Mouse (Mus musculus) forebrain, embryonic 13.5 days (tissue): ENCODE results near the gene Vpreb1. TPM values are rescaled to one million over a fixed set of nuclear protein-coding genes. Genes with fewer than 3 reads are reported as not detected.
"Not testable (repeated sequence)": the region's sequence is repeated elsewhere in the genome, so short reads cannot be mapped to it uniquely, and the experiment has no call there.

Experiments
- ATAC-seq: fragments of 200-750 bp; cut with Nextera tagmentation; 2 replicates; pipeline ENCODE4 v1.8.0; 2017
- H3K27ac ChIP-seq: fragments of 300-500 bp; sonication (generic); 2 replicates; pipeline ENCODE4 v1.5.1; 2015; ENCODE audit warnings: inconsistent platforms, mild to moderate bottlenecking, moderate library complexity
- H3K27me3 ChIP-seq: fragments of 300-500 bp; sonication (generic); 2 replicates; pipeline ENCODE4 v1.6.1; 2015; ENCODE audit warnings: mild to moderate bottlenecking, inconsistent platforms
- H3K36me3 ChIP-seq: fragments of 300-500 bp; sonication (generic); 2 replicates; pipeline ENCODE4 v1.6.1; 2015; ENCODE audit warnings: mild to moderate bottlenecking, inconsistent platforms; ENCODE audit not compliant: poor library complexity, severe bottlenecking
- H3K4me1 ChIP-seq: fragments of 300-500 bp; sonication (generic); 2 replicates; pipeline ENCODE4 v1.6.1; 2015; ENCODE audit warnings: inconsistent platforms
- H3K4me2 ChIP-seq: fragments of 300-500 bp; sonication (generic); 2 replicates; pipeline ENCODE4 v1.6.1; 2015; ENCODE audit warnings: inconsistent platforms, mild to moderate bottlenecking, moderate library complexity
- H3K4me3 ChIP-seq: fragments of 300-500 bp; sonication (generic); 2 replicates; pipeline ENCODE4 v1.5.1; 2015; ENCODE audit warnings: mild to moderate bottlenecking, inconsistent platforms
- H3K9ac ChIP-seq: fragments of 300-500 bp; sonication (generic); 2 replicates; pipeline ENCODE4 v1.6.1; 2015; ENCODE audit warnings: mild to moderate bottlenecking, inconsistent platforms
- H3K9me3 ChIP-seq: fragments of 300-500 bp; sonication (generic); replicated peaks from 2 replicates; pipeline ENCODE4 v1.6.1; 2016; ENCODE audit warnings: inconsistent platforms
- WGBS: fragments of 180-500 bp; shearing (Covaris S2); methylation state at CpG from one replicate; pipeline ENCODE4 v1.1.7; 2015; 5-methylcytosine and 5-hydroxymethylcytosine counted together
- polyA plus RNA-seq: library from polyadenylated mRNA; unstranded; fragments of >200 nt; fragmentation: Nextera tagmentation; extraction: Ambion mirVana; gene quantifications from 2 replicates; pipeline ENCODE4 v1.2.1, GENCODE M21; 2015

Gene Vpreb1
- polyA plus RNA-seq, 1 experiment from 2014 or later = 3.5 TPM

DNA sequence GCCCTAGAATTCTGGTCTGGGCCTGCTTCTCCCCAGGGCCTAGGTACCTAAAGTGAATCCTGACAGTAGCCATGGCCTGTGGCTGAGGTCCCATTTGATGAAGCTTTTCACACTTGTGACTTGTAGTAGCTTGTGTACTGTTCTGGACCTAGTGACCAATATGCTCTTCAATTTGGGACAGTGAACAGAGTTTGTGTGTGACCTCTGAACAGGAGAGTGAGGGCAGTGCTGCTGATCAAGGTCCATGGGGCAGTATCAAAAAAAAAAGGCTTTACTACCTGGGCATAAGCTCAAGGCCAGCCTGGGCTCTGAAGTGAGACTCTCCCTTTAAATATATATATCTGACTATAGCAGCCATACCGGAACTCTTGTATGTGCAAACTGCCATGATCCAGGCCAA, 17.7 kb upstream of the Vpreb1 start:
- Histone ChIP-seq H3K9ac (no peak overlapping the region), H3K27me3 (no peaks in the 10 kb centered on the region), H3K4me3 (no peak overlapping the region), H3K4me1 (no peaks in the 10 kb centered on the region), H3K27ac (no peak overlapping the region), H3K4me2 (no peak overlapping the region), H3K36me3 (peaks cover 99% of the 10 kb centered on the region), H3K9me3 (no peaks in the 10 kb centered on the region)
- WGBS = 100% methylated on average over 1 of the region's 1 CpGs
- ATAC-seq = no peak

DNA sequence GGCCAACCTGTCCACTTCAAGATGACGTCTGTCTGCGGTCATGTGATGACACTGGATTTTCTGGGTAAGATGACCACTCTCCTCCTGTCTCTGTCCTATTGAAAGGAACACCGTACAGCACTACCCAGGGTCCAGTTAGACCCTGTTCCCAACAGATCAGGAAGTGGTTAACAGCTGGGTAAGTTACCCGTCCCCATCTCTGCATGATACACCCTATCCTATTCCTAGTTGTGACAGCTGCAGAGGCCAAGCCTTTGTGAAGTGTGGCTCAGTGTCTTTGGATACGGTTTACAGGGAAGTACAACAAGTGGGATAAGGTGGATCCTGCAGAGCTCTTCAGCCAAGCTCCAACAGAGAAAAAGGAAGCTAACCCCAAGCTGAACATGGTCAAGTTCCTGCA, 8.4 kb upstream of the Vpreb1 start:
- no peak overlapping the region for H3K4me3 ChIP-seq
- ATAC-seq = no peak
- peaks cover 7% of the 10 kb centered on the region for H3K9me3 ChIP-seq
- H3K4me1 ChIP-seq = no peaks in the 10 kb centered on the region
- no peaks in the 10 kb centered on the region for H3K27me3 ChIP-seq
- no peak overlapping the region for H3K9ac ChIP-seq
- peaks cover 85% of the 10 kb centered on the region for H3K36me3 ChIP-seq
- 90% methylated on average over 5 of the region's 5 CpGs for WGBS
- no peak overlapping the region for H3K4me2 ChIP-seq
- H3K27ac ChIP-seq = no peak overlapping the region

DNA sequence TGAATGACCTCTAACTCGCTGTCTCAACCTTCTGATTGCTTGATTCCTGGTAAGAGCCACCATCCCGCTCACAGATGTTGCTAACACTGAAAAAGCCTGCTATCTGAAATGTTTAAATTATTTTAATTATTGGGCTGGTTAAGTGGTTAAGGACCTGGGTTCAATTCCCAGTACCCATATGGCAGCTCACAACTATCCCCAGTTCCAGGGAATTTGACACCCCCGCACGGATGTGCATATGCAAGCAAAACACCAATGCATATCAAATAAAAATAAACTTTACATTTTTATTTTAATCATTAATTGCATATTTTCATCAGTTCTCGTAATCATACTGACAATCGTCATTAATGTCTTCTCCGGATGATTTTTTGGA, 414 bp downstream of the Vpreb1 start:
- Histone ChIP-seq H3K27ac (peak overlapping the region; percentile 92), H3K9me3 (no peaks in the 10 kb centered on the region), H3K27me3 (no peaks in the 10 kb centered on the region), H3K9ac (no peak overlapping the region; the same call in 1 of the 2 replicates), H3K4me2 (peak overlapping the region; percentile 81), H3K36me3 (peaks cover 7% of the 10 kb centered on the region; the same call in 1 of the 2 replicates), H3K4me1 (peaks cover 16% of the 10 kb centered on the region), H3K4me3 (peak overlapping the region; percentile 78)
- 34% methylated on average over 7 of the region's 7 CpGs for WGBS
- peak; percentile 69 for ATAC-seq

- Histone ChIP-seq H3K4me3 (no peak overlapping the region), H3K4me2 (no peak overlapping the region), H3K9me3 (no peaks in the 10 kb centered on the region), H3K36me3 (no peaks in the 10 kb centered on the region), H3K27ac (no peak overlapping the region), H3K4me1 (no peaks in the 10 kb centered on the region), H3K27me3 (no peaks in the 10 kb centered on the region), H3K9ac (no peak overlapping the region)
- WGBS = 55% methylated on average over 4 of the region's 5 CpGs
- no peak for ATAC-seq
Measured at GRCm38 (mm10) chr16:16865696-16866561, 4.7 kb downstream of the Vpreb1 start.

- ATAC-seq = no peak
- Histone ChIP-seq H3K9me3 (no peaks in the 10 kb centered on the region), H3K9ac (no peak overlapping the region), H3K4me1 (no peaks in the 10 kb centered on the region), H3K4me2 (no peak overlapping the region), H3K27ac (no peak overlapping the region), H3K4me3 (no peak overlapping the region), H3K36me3 (no peaks in the 10 kb centered on the region), H3K27me3 (no peaks in the 10 kb centered on the region)
Measured at GRCm38 (mm10) chr16:16865217-16865616, 5.4 kb downstream of the Vpreb1 start.

- H3K36me3 ChIP-seq = no peaks in the 10 kb centered on the region
- 72% methylated on average over 2 of the region's 2 CpGs for WGBS
- no peaks in the 10 kb centered on the region for H3K27me3 ChIP-seq
- H3K9ac ChIP-seq = no peak within 1 kb of the TSS
- no peak within 1 kb of the TSS for H3K4me3 ChIP-seq
- no peaks in the 10 kb centered on the region for H3K9me3 ChIP-seq
- ATAC-seq = no peak
- no peak within 1 kb of the TSS for H3K4me2 ChIP-seq
- no peak within 1 kb of the TSS for H3K27ac ChIP-seq
- no peaks in the 10 kb centered on the region for H3K4me1 ChIP-seq
Measured at GRCm38 (mm10) chr16:16863978-16864377, 6.7 kb downstream of the Vpreb1 start, which contains the start of gene Igll1. Gene Igll1, minus strand, starts transcription at chr16:16863985.

- Histone ChIP-seq H3K4me2 (no peak overlapping the region), H3K27me3 (no peaks in the 10 kb centered on the region), H3K4me3 (no peak overlapping the region), H3K4me1 (no peaks in the 10 kb centered on the region), H3K9me3 (no peaks in the 10 kb centered on the region), H3K27ac (no peak overlapping the region), H3K36me3 (no peaks in the 10 kb centered on the region), H3K9ac (no peak overlapping the region)
- ATAC-seq = no peak
- 80% methylated on average over 3 of the region's 3 CpGs for WGBS
Measured at GRCm38 (mm10) chr16:16862288-16862687, 8.4 kb downstream of the Vpreb1 start.

DNA sequence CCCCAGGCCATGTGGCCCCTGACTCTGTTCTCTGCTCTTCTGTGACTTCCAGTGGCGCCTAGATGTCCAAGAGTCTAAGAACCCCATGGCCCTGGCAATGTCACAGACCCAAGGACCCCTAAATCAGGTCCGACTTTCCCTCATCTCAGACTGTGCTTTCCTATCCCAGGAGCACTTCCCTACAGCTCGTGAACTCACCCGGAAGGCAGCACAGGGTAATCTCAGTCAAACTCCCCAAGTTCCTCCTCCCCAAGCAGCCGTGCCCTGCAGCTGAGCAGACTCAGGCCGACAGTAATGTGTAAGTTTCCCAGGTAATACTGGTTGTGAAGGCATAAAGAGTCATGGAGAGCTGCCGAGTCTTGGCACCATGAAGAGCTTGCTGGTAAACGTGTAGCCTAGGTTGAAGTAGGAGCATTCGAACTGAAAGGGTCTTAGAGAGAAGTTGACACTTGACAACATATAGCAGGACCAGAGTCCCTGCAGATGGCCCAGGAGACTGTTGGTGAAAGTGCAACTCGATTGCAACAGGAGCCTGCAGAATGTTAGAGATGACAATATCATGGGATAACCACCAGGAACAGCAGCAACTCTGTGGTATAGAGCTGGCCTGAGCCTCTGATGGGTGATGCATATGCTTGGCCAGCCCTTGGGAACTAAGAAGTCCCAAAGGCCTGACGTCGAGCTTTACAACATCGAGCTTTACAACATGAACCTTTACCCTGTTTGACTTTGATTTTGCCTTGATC, 13.7 kb downstream of the Vpreb1 start:
- no peaks in the 10 kb centered on the region for H3K9me3 ChIP-seq
- H3K4me1 ChIP-seq = no peaks in the 10 kb centered on the region
- no peak overlapping the region for H3K4me3 ChIP-seq
- WGBS = 77% methylated on average over 13 of the region's 13 CpGs
- ATAC-seq = no peak
- no peak overlapping the region for H3K4me2 ChIP-seq
- no peak overlapping the region for H3K27ac ChIP-seq
- no peak overlapping the region for H3K9ac ChIP-seq
- H3K27me3 ChIP-seq = no peaks in the 10 kb centered on the region
- no peaks in the 10 kb centered on the region for H3K36me3 ChIP-seq

DNA sequence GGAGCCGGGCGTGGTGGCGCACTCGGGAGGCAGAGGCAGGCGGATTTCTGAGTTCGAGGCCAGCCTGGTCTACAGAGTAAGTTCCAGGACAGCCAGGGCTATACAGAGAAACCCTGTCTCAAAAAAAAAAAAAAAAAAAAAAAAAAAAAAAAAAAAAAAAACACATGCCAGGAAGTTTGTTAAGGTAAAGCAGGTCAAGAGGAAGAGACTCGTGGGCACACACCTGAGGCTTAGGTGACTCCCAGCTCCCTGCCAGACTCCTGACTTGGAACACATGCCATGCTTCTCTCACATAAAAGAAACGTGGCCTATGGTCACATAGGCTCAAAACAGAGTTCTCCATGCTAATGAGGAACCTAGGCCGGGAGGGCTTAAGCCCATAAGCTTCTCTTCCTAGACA, 14.6 kb downstream of the Vpreb1 start:
- H3K9me3 ChIP-seq, H3K9ac ChIP-seq, ATAC-seq, H3K27me3 ChIP-seq, H3K4me3 ChIP-seq, H3K4me1 ChIP-seq, H3K27ac ChIP-seq, H3K4me2 ChIP-seq, H3K36me3 ChIP-seq: not testable (repeated sequence)
- WGBS = 78% methylated on average over 9 of the region's 9 CpGs

DNA sequence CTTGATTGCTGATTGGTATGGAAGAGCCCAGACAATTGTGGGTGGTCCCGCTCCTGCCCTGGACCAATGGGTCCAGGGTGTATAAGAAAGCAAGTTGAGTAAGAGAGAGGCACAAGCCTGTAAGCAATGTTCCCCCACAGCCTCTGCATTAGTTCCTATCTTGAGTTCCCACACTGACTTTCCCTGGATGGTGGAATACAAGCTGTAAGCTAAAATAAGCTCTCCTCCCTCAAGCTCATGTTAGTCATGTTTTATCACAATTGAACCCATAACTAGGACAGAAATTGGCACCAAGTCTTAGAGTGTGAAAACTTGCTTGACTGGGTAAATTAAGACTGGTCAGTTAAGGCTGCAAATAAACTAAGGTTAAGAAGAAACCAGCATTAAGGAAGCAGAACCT, 15.1 kb downstream of the Vpreb1 start:
- Histone ChIP-seq H3K27me3 (no peaks in the 10 kb centered on the region), H3K4me1 (no peaks in the 10 kb centered on the region), H3K9me3 (no peaks in the 10 kb centered on the region), H3K4me3 (no peak overlapping the region), H3K4me2 (no peak overlapping the region), H3K27ac (no peak overlapping the region), H3K9ac (no peak overlapping the region), H3K36me3 (no peaks in the 10 kb centered on the region)
- WGBS = 93% methylated on average over 1 of the region's 1 CpGs
- no peak for ATAC-seq

GRCm38 (mm10) chr16:16854836-16855235, 15.8 kb downstream of the Vpreb1 start:
- no peak for ATAC-seq
- Histone ChIP-seq H3K9ac (no peak overlapping the region), H3K4me1 (no peaks in the 10 kb centered on the region), H3K27me3 (no peaks in the 10 kb centered on the region), H3K9me3 (no peaks in the 10 kb centered on the region), H3K27ac (no peak overlapping the region), H3K4me2 (no peak overlapping the region), H3K36me3 (no peaks in the 10 kb centered on the region), H3K4me3 (no peak overlapping the region)
- 36% methylated on average over 6 of the region's 6 CpGs for WGBS

- 88% methylated on average over 3 of the region's 3 CpGs for WGBS
Measured at GRCm38 (mm10) chr16:16852411-16852810, 18.2 kb downstream of the Vpreb1 start.

More at GRCm38 (mm10) chr16:16852411-16852810, 18.2 kb downstream of the Vpreb1 start:
- ATAC-seq = no peak
- Histone ChIP-seq H3K27me3 (no peaks in the 10 kb centered on the region), H3K9ac (no peak overlapping the region), H3K4me3 (no peak overlapping the region), H3K4me2 (no peak overlapping the region), H3K27ac (no peak overlapping the region), H3K9me3 (no peaks in the 10 kb centered on the region), H3K36me3 (no peaks in the 10 kb centered on the region), H3K4me1 (no peaks in the 10 kb centered on the region)
